Mouse (Mus musculus) heart, embryonic 13.5 days (tissue): ENCODE data around the gene Zfp873. TPM values are rescaled to one million over a fixed set of nuclear protein-coding genes. Genes with fewer than 3 reads are reported as not detected.
"Not testable (repeated sequence)": the region's sequence is repeated elsewhere in the genome, so short reads cannot be mapped to it uniquely, and the experiment has no call there.

ENCODE experiments used
- ATAC-seq: fragments of 200-750 bp; cut with Nextera tagmentation; 2 replicates; pipeline ENCODE4 v1.8.0; 2017; ENCODE audit warnings: moderate TSS enrichment; ENCODE audit not compliant: insufficient number of reproducible peaks, low FRiP score, low TSS enrichment; ENCODE audit errors: extremely low read depth
- H3K27ac ChIP-seq: fragments of 300-500 bp; sonication (generic); replicated peaks from 2 replicates; pipeline ENCODE4 v1.5.1; 2015; ENCODE audit warnings: moderate library complexity, mild to moderate bottlenecking, inconsistent platforms
- H3K27me3 ChIP-seq: fragments of 300-500 bp; sonication (generic); replicated peaks from 2 replicates; pipeline ENCODE4 v1.6.1; 2015; ENCODE audit warnings: mild to moderate bottlenecking, inconsistent platforms
- H3K36me3 ChIP-seq: fragments of 300-500 bp; sonication (generic); 2 replicates; pipeline ENCODE4 v1.6.1; 2015; ENCODE audit warnings: mild to moderate bottlenecking, inconsistent platforms
- H3K4me1 ChIP-seq: fragments of 300-500 bp; sonication (generic); 2 replicates; pipeline ENCODE4 v1.6.1; 2015; ENCODE audit warnings: inconsistent platforms
- H3K4me2 ChIP-seq: fragments of 300-500 bp; sonication (generic); 2 replicates; pipeline ENCODE4 v1.6.1; 2015; ENCODE audit warnings: inconsistent platforms, mild to moderate bottlenecking, moderate library complexity
- H3K4me3 ChIP-seq: fragments of 300-500 bp; sonication (generic); 2 replicates; pipeline ENCODE4 v1.5.1; 2015; ENCODE audit warnings: moderate library complexity, mild to moderate bottlenecking, inconsistent platforms
- H3K9ac ChIP-seq: fragments of 300-500 bp; sonication (generic); 2 replicates; pipeline ENCODE4 v1.6.1; 2015; ENCODE audit warnings: inconsistent platforms, mild to moderate bottlenecking, moderate library complexity
- H3K9me3 ChIP-seq: fragments of 300-500 bp; sonication (generic); 2 replicates; pipeline ENCODE4 v1.6.1; 2016; ENCODE audit warnings: inconsistent platforms
- WGBS: fragments of 180-500 bp; shearing (Covaris S2); methylation state at CpG from one replicate; pipeline ENCODE4 v1.1.7; 2015; ENCODE audit warnings: mixed read lengths; 5-methylcytosine and 5-hydroxymethylcytosine counted together
- polyA plus RNA-seq: library from polyadenylated mRNA; unstranded; fragments of >200 nt; fragmentation: Nextera tagmentation; extraction: Ambion mirVana; gene quantifications from 2 replicates; pipeline ENCODE4 v1.2.1, GENCODE M21; 2015

Zfp873 gene
- polyA plus RNA-seq, result 10.8 and 11.1 TPM in 2 replicates

DNA sequence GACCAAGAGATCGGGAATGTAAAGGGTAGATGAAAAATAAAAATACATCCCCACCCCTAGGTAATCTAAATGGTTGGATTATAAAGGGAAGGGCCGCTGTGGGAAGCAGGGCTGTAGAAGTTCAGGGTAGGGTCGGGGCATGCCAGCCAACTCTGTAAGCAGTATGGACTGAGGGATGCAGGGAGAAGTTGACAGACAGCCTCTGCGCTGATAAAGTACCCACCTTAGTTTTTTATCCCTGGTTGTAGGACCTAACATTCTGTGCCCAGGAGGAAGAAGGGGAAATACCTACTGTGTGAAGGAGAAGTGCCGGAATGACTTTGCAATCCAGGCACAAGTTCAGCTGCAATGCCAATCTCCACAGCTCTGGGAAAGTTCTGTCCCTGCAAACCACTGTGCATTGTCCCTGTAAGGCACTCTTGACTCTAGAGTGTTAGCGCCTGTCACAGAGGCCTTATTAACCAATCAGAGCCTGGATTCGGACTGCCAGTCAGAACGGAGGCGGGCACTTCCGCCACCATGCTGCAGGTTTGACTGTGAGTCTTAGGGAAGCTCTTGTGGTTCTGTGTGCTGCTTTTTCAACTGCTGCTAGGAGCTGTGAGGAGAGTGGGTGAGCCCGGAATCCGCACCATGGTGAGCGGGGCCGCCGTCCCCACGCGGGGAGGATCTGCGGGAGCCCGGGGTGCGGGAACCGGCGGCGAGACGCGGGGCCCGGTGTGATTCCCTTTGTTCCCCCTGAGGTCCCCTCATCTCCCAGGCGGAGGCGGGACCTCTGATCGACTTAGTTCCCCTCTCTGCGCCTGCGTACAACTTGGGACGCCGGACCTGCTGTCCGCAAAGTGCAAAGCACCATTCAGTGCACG lies at the start of gene Zfp873:
Gene Zfp873 (plus strand): TSS at position 527 of the 863 bp plus-strand sequence.
- peak within 1 kb of the TSS; percentile 90 for H3K9ac ChIP-seq
- 7% methylated on average over 35 of the region's 35 CpGs for WGBS
- peak within 1 kb of the TSS; percentile 72 for H3K4me2 ChIP-seq
- peaks cover 10% of the 10 kb centered on the region for H3K4me1 ChIP-seq
- H3K9me3 ChIP-seq, result peaks cover 46% of the 10 kb centered on the region
- H3K4me3 ChIP-seq, result peak within 1 kb of the TSS; percentile 81
- H3K36me3 ChIP-seq, result peaks cover 33% of the 10 kb centered on the region
- peak within 1 kb of the TSS; percentile 96 for H3K27ac ChIP-seq
- H3K27me3 ChIP-seq, result no peaks in the 10 kb centered on the region
- ATAC-seq, result peak; percentile 97

GRCm38 (mm10) chr10:82003209-82003608 lies 44.7 kb upstream of the Zfp873 start:
- not testable (repeated sequence) for H3K4me3 ChIP-seq, H3K27me3 ChIP-seq, H3K9ac ChIP-seq, H3K4me2 ChIP-seq, ATAC-seq, H3K27ac ChIP-seq, H3K4me1 ChIP-seq
- 79% methylated on average over 1 of the region's 1 CpGs for WGBS
- H3K9me3 ChIP-seq, result peaks cover 25% of the 10 kb centered on the region
- peaks cover 53% of the 10 kb centered on the region for H3K36me3 ChIP-seq

DNA sequence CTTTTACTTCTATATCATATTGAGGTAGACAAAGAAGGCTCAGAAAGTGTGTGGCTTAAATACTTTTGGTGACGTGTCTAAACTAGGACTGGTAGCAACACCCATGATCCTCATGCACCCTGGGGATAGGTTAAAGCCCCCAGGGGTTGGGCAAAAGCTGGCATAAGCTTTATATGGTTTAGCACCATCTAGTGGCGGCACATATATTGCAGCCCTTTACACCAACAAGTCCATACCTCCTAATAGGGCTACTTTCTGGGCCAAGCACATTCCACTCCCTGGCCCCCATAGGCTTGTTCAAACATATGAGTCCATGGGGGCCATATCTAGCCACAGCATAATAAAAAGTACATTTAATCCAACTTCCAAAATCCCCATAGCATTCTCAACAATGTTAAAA lies 43.1 kb upstream of the Zfp873 start:
- not testable (repeated sequence) for H3K27ac ChIP-seq, ATAC-seq, H3K27me3 ChIP-seq, H3K4me2 ChIP-seq, H3K4me3 ChIP-seq, H3K9ac ChIP-seq, H3K4me1 ChIP-seq
- peaks cover 30% of the 10 kb centered on the region for H3K9me3 ChIP-seq
- peaks cover 54% of the 10 kb centered on the region for H3K36me3 ChIP-seq
- WGBS, result 45% methylated on average over 2 of the region's 2 CpGs

- H3K9ac ChIP-seq, result no peak overlapping the region
Observed at GRCm38 (mm10) chr10:82042191-82042590, 5.7 kb upstream of the Zfp873 start.

GRCm38 (mm10) chr10:82046603-82047002 lies 1.3 kb upstream of the Zfp873 start:
- Histone ChIP-seq H3K27ac (no peak overlapping the region), H3K9ac (no peak overlapping the region), H3K36me3 (peaks cover 21% of the 10 kb centered on the region), H3K9me3 (peaks cover 38% of the 10 kb centered on the region), H3K4me2 (no peak overlapping the region), H3K4me1 (peaks cover 10% of the 10 kb centered on the region), H3K27me3 (no peaks in the 10 kb centered on the region), H3K4me3 (no peak overlapping the region)
- no peak for ATAC-seq
- WGBS, result 71% methylated on average over 3 of the region's 3 CpGs

More at GRCm38 (mm10) chr10:82042191-82042590, 5.7 kb upstream of the Zfp873 start:
- H3K4me2 ChIP-seq, result no peak overlapping the region
- WGBS, result 67% methylated on average over 2 of the region's 2 CpGs
- no peak for ATAC-seq
- H3K36me3 ChIP-seq, result no peaks in the 10 kb centered on the region
- no peak overlapping the region for H3K4me3 ChIP-seq
- H3K27ac ChIP-seq, result no peak overlapping the region
- peaks cover 20% of the 10 kb centered on the region; the same call in 1 of the 2 replicates for H3K9me3 ChIP-seq
- H3K4me1 ChIP-seq, result peaks cover 2% of the 10 kb centered on the region
- no peaks in the 10 kb centered on the region for H3K27me3 ChIP-seq

DNA sequence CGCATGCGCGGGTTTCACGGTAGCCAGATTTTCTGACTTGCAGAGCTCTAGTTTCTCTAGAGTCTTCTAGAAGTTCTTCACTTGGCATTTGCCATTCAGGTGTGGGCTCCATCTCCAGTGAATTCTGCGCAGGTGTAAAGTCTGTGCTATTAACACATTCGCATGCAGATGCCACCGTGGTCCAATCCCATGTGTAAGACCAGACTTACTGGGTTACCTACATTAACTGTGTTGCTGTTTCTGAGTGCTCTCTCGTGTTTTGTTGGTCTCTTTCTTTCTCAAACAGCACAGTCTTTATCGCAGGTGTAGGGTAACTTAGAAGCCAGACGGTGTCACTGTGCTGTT lies 509 bp downstream of the Zfp873 start:
- Histone ChIP-seq H3K9ac (peak overlapping the region; percentile 90), H3K36me3 (peaks cover 39% of the 10 kb centered on the region), H3K4me3 (peak overlapping the region; percentile 81), H3K4me2 (peak overlapping the region; percentile 72), H3K27ac (peak overlapping the region; percentile 96), H3K4me1 (peaks cover 10% of the 10 kb centered on the region), H3K9me3 (peaks cover 52% of the 10 kb centered on the region)
- not testable (repeated sequence) for ATAC-seq, H3K27me3 ChIP-seq
- WGBS, result 22% methylated on average over 10 of the region's 10 CpGs

DNA sequence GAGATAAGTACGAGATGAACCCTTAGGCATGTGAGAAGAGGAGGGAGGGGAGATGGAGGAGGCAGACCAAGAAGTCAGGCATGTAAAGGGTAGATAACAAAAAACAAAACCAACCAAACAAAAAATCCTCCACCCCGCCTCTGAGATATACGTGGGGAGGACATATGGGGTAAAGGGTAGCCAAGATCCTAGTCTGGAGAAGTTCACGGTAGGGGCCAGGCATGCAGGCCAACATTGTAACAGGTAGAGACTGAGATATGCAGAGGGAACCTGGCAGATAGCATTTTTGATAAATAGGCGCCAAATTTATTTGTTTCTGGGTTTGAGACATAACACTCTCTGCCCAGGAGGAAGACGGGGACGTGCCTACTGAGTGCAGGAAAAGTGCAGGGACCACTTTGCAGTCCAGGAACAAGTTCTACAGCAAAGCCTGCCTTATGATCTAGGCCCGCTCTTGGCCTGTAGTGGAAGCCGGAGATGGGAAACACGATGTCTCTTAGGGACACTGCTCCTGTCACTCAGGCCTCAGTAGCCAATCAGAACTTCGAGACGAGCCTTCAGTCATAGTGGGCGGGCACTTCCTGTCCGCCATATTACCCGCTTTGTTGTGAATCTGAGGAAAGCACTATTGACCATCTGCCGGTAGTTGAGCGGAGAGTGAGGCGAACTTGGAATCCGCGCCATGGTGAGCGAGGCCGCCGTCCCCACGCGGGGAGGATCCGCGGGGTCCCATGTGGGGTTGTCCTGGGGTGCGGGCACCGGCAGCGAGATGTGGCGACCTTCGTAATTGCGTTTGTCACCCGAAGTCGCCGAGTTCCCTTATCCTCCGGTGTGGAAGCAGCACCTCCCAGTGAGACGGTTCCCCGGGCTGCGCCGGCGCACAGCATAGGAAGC lies 35.1 kb downstream of the Zfp873 start, which contains the start of gene BC024063:
Gene BC024063 (plus strand): TSS at position 626 of the 894 bp plus-strand sequence.
- not testable (repeated sequence) for H3K36me3 ChIP-seq, H3K27me3 ChIP-seq, H3K4me1 ChIP-seq
- Histone ChIP-seq H3K9ac (peak within 1 kb of the TSS; percentile 77), H3K27ac (peak within 1 kb of the TSS; percentile 85), H3K9me3 (peaks cover 13% of the 10 kb centered on the region; the same call in 1 of the 2 replicates), H3K4me2 (peak within 1 kb of the TSS; percentile 68), H3K4me3 (peak within 1 kb of the TSS; percentile 60)
- WGBS, result 17% methylated on average over 42 of the region's 42 CpGs
- peak; percentile 83 for ATAC-seq

GRCm38 (mm10) chr10:82083622-82083971 lies 35.7 kb downstream of the Zfp873 start:
- H3K4me2 ChIP-seq, result peak overlapping the region; percentile 68
- H3K4me1 ChIP-seq, H3K27me3 ChIP-seq, ATAC-seq, H3K36me3 ChIP-seq: not testable (repeated sequence)
- WGBS, result 12% methylated on average over 14 of the region's 14 CpGs
- peaks cover 14% of the 10 kb centered on the region; the same call in 1 of the 2 replicates for H3K9me3 ChIP-seq
- H3K27ac ChIP-seq, result peak overlapping the region; percentile 85; the same call in 1 of the 2 replicates
- peak overlapping the region; percentile 60 for H3K4me3 ChIP-seq
- H3K9ac ChIP-seq, result peak overlapping the region; percentile 77

Other genes with a start within 250 kb of the Zfp873 start
- 2.2 TPM in 2 replicates for gene Gm4767, start 235.9 kb upstream of the Zfp873 start, polyA plus RNA-seq
- 4.1 and 4.9 TPM in 2 replicates for gene Gm32687, start 184.2 kb upstream of the Zfp873 start, polyA plus RNA-seq
- 2.0 and 2.3 TPM in 2 replicates for gene Zfp781, start 117.6 kb upstream of the Zfp873 start, polyA plus RNA-seq
- 2.4 and 3.4 TPM in 2 replicates for gene BC024063, start 35.2 kb downstream of the Zfp873 start, polyA plus RNA-seq
- gene AU041133, start 79.9 kb downstream of the Zfp873 start, polyA plus RNA-seq, result 3.4 and 4.4 TPM in 2 replicates
- gene Zfp938, start 193.2 kb downstream of the Zfp873 start, polyA plus RNA-seq, result 10.4 and 12.2 TPM in 2 replicates